ENCODE assay signal across 8 mouse cellular contexts in the genomic region with DNA sequence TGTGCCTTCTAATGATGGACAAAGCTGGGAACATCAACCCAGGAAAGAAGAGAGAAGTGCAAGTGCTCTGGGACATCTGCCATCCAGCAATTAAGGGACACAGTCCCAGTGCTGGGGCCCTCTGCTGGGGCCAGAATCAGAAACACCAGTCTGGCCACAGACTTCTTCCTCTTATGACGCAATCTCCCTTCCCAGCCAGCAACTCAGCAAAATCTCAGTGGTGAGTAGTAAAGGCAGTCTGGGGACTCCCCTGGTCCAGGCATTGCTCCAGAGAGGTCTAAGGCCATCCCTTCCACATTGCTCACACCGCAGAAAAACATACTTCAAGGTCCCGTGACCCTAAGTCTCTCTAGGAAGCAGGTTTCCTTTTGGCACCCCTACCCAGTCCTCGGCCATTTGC. TPM values are rescaled to one million over a fixed set of nuclear protein-coding genes. Genes with fewer than 3 reads are reported as not detected.
A peak's percentile ranks its signal among the peaks of the same experiment; 100 is the strongest.
DNase-seq lines count a peak whose midpoint lies in the region; TF ChIP-seq lines count a peak whose summit lies in the region.

No protein-coding gene starts in this region.

- 25% methylated on average over 4 of the region's 4 CpGs for WGBS in lung, adult 2 months
- WGBS in olfactory bulb, adult 2 months = 69% methylated on average over 4 of the region's 4 CpGs

- no peak overlapping the region for H3K4me3 ChIP-seq in lung, adult 2 months (replicated peaks; ENCODE audit: extremely low read depth, low read depth, low read length)
- H3K4me3 ChIP-seq in olfactory bulb, adult 2 months (ENCODE audit: insufficient read depth, low read depth, low read length) = peak overlapping the region; percentile 82

- no peak overlapping the region for H3K27ac ChIP-seq in olfactory bulb, adult 2 months (ENCODE audit: insufficient read depth, low read depth, low read length)

- DNase-seq in cerebellum, postnatal 14 days = peak; percentile 17 to 27
- DNase-seq in cerebellum, postnatal 4 days (ENCODE audit: low spot score in 2 of 2) = no peak
- DNase-seq in adrenal gland, postnatal 10 days = peak; percentile 71
- peak; percentile 67 to 77 for DNase-seq in heart, adult 18-20 months
- DNase-seq in kidney, adult 11 months = peak; percentile 64
- DNase-seq in lung, adult 2 months = peak; percentile 43
- no peak for DNase-seq in left cerebral cortex, postnatal 14 days (ENCODE audit: low spot score in 2 of 2)

- no peak for TF ChIP-seq CTCF in lung, adult 2 months (IDR thresholded peaks at IDR 0.05; ENCODE audit: insufficient read depth, low read length)
- TF ChIP-seq CTCF in olfactory bulb, adult 2 months (IDR thresholded peaks at IDR 0.05; ENCODE audit: insufficient read depth, low read depth, low read length) = no peak

- 0 out of 2 replicates have a peak, but pooled peaks cover 6% of the 10 kb centered on the region for H3K4me1 ChIP-seq in lung, adult 2 months (ENCODE audit: control insufficient read depth, insufficient read depth, low read length)
- H3K4me1 ChIP-seq in olfactory bulb, adult 2 months (ENCODE audit: control insufficient read depth, insufficient read depth, low read length) = peaks cover 10% of the 10 kb centered on the region

- intact Hi-C loops in left cerebral cortex, postnatal 14 days (cut with DNase I) = no loop called here

- no peak for TF ChIP-seq POLR2A in lung, adult 2 months (IDR thresholded peaks at IDR 0.05; ENCODE audit: borderline replicate concordance, extremely low read depth, low read depth, low read length)
- no peak for TF ChIP-seq POLR2A in olfactory bulb, adult 2 months (IDR thresholded peaks at IDR 0.05; ENCODE audit: insufficient read depth, low read depth, low read length)

RNA-seq across cellular contexts. Expression of a gene that starts 1.0 kb away (rescaled TPM):
- total RNA-seq in adrenal gland, postnatal 10 days (2021) = 10 to 100 TPM; 12.9 to 15.5 TPM
- total RNA-seq in heart, adult 18-20 months (2021) = 10 to 100 TPM; 10.7 to 11.3 TPM
- polyA plus RNA-seq in lung, adult 2 months (2012; rRNA removed) = 21.8 and 26.3 TPM in 2 replicates
- not detected in 2 replicates for polyA plus RNA-seq in olfactory bulb, adult 2 months (2012; ENCODE audit: insufficient read depth, insufficient read length, low replicate concordance, missing spikeins)
- 10 to 100 TPM; 29.8 to 32.0 TPM for total RNA-seq in left cerebral cortex, postnatal 14 days (2021)

RNA-seq across cellular contexts. Expression of a gene that starts 27.1 kb away (rescaled TPM):
- 100 to 1,000 TPM; 154 to 168 TPM for total RNA-seq in adrenal gland, postnatal 10 days (2021)
- total RNA-seq in heart, adult 18-20 months (2021) = 10 to 100 TPM; 90.8 to 97.5 TPM
- polyA plus RNA-seq in lung, adult 2 months (2012; rRNA removed) = 30.0 and 33.3 TPM in 2 replicates
- not detected in 2 replicates for polyA plus RNA-seq in olfactory bulb, adult 2 months (2012; ENCODE audit: insufficient read depth, insufficient read length, low replicate concordance, missing spikeins)
- total RNA-seq in left cerebral cortex, postnatal 14 days (2021) = 10 to 100 TPM; 95.6 to 98.2 TPM

RNA-seq across cellular contexts. Expression of a gene that starts 36.1 kb away (rescaled TPM):
- 100 to 1,000 TPM; 163 to 165 TPM for total RNA-seq in adrenal gland, postnatal 10 days (2021)
- total RNA-seq in heart, adult 18-20 months (2021) = 100 to 1,000 TPM; 729 to 736 TPM
- 51.4 and 70.8 TPM in 2 replicates for polyA plus RNA-seq in lung, adult 2 months (2012; rRNA removed)
- polyA plus RNA-seq in olfactory bulb, adult 2 months (2012; ENCODE audit: insufficient read depth, insufficient read length, low replicate concordance, missing spikeins) = not detected in 2 replicates
- total RNA-seq in left cerebral cortex, postnatal 14 days (2021) = 100 to 1,000 TPM; 239 to 242 TPM

RNA-seq across cellular contexts. Expression of a gene that starts 45.0 kb away (rescaled TPM):
- 100 to 1,000 TPM; 120 to 163 TPM for total RNA-seq in adrenal gland, postnatal 10 days (2021)
- total RNA-seq in heart, adult 18-20 months (2021) = 100 to 1,000 TPM in 1 of 2 experiments, 10 to 100 TPM in 1; 99.8 to 110 TPM
- polyA plus RNA-seq in lung, adult 2 months (2012; rRNA removed) = 63.1 and 94.5 TPM in 2 replicates
- 231 TPM in 1 of 2 replicates, not detected in the other for polyA plus RNA-seq in olfactory bulb, adult 2 months (2012; ENCODE audit: insufficient read depth, insufficient read length, low replicate concordance, missing spikeins)
- total RNA-seq in left cerebral cortex, postnatal 14 days (2021) = 100 to 1,000 TPM; 126 to 132 TPM

Comparison
In these comparisons a context has a peak if more than half of its experiments do, and no peak if none do; other contexts are left out.
1. DNase-seq: peak in cerebellum, postnatal 14 days (2 of 2), adrenal gland, postnatal 10 days (single experiment), heart, adult 18-20 months (2 of 2), kidney, adult 11 months (single experiment) and lung, adult 2 months (single experiment); none in cerebellum, postnatal 4 days (0 of 2) and left cerebral cortex, postnatal 14 days (0 of 2).